Mouse (Mus musculus) WW6 (cell line): ENCODE measurements around the gene Nmb.
"Not testable (repeated sequence)": the region's sequence is repeated elsewhere in the genome, so short reads cannot be mapped to it uniquely, and the experiment has no call there.

Experiments used
- DNase-seq: peaks from one replicate; pipeline ENCODE4 v3.0.0-alpha.2; 2013; ENCODE audit warnings: low read depth, low spot score

Nmb gene

GRCm38 (mm10) chr7:80904921-80905515 lies at the start of gene Nmb:
Gene Nmb (minus strand): TSS chr7:80905076.
- no peak for DNase-seq

GRCm38 (mm10) chr7:80954251-80954650 lies 49.4 kb upstream of the Nmb start:
- no peak for DNase-seq

- DNase-seq: no peak
Measured at GRCm38 (mm10) chr7:80952140-80952539, 47.3 kb upstream of the Nmb start.

GRCm38 (mm10) chr7:80951461-80951860 lies 46.6 kb upstream of the Nmb start:
- DNase-seq: no peak

- peak; percentile 84 for DNase-seq
Measured at GRCm38 (mm10) chr7:80947445-80948350, 42.8 kb upstream of the Nmb start, which contains the start of gene Sec11a. Gene Sec11a (minus strand): TSS chr7:80947780.

GRCm38 (mm10) chr7:80939808-80940207 lies 34.9 kb upstream of the Nmb start:
- DNase-seq: no peak

GRCm38 (mm10) chr7:80937304-80937666 lies 32.4 kb upstream of the Nmb start:
- not testable (repeated sequence) for DNase-seq

- not testable (repeated sequence) for DNase-seq
Measured at GRCm38 (mm10) chr7:80936617-80937303, 31.9 kb upstream of the Nmb start.

- no peak for DNase-seq
Measured at GRCm38 (mm10) chr7:80935834-80936233, 31.0 kb upstream of the Nmb start.

GRCm38 (mm10) chr7:80932777-80933176 lies 27.9 kb upstream of the Nmb start:
- DNase-seq: no peak

GRCm38 (mm10) chr7:80931618-80932207 lies 26.8 kb upstream of the Nmb start:
- no peak for DNase-seq

- no peak for DNase-seq
Measured at GRCm38 (mm10) chr7:80923165-80923564, 18.3 kb upstream of the Nmb start.

GRCm38 (mm10) chr7:80919647-80920008 lies 14.8 kb upstream of the Nmb start:
- no peak for DNase-seq

- DNase-seq: no peak
Measured at GRCm38 (mm10) chr7:80918982-80919646, 14.2 kb upstream of the Nmb start.

GRCm38 (mm10) chr7:80917916-80918465 lies 13.1 kb upstream of the Nmb start:
- no peak for DNase-seq

GRCm38 (mm10) chr7:80912496-80912895 lies 7.6 kb upstream of the Nmb start:
- DNase-seq: no peak

- DNase-seq: peak; percentile 69
Measured at GRCm38 (mm10) chr7:80911053-80911452, 6.2 kb upstream of the Nmb start.

- DNase-seq: no peak
Measured at GRCm38 (mm10) chr7:80903625-80904422, 1.1 kb downstream of the Nmb start.

GRCm38 (mm10) chr7:80901541-80902274 lies 3.2 kb downstream of the Nmb start:
- DNase-seq: no peak
